Mouse (Mus musculus): ENCODE data around the gene Tgds. TPM values are rescaled to one million over a fixed set of nuclear protein-coding genes. Genes with fewer than 3 reads are reported as not detected.
"Not testable (repeated sequence)": the region's sequence is repeated elsewhere in the genome, so short reads cannot be mapped to it uniquely, and the experiment has no call there.

Gene Tgds
- polyA plus RNA-seq, 1 experiment from 2014 or later = 23.4 TPM

- H3K4me3 ChIP-seq = no peak overlapping the region
- no peaks in the 10 kb centered on the region for H3K9me3 ChIP-seq
- H3K4me2 ChIP-seq (replicated peaks) = no peak overlapping the region
- no peak overlapping the region for H3K27ac ChIP-seq (replicated peaks)
- H3K27me3 ChIP-seq = no peaks in the 10 kb centered on the region
- H3K9ac ChIP-seq (replicated peaks) = no peak overlapping the region
- 77% methylated on average over 10 of the region's 10 CpGs for WGBS
- no peaks in the 10 kb centered on the region for H3K4me1 ChIP-seq
- ATAC-seq (replicated peaks) = peak; percentile 55
- H3K36me3 ChIP-seq = peaks cover 12% of the 10 kb centered on the region
Observed at GRCm38 (mm10) chr14:118156740-118157139, 24.2 kb upstream of the Tgds start.

GRCm38 (mm10) chr14:118156056-118156455 lies 23.5 kb upstream of the Tgds start:
- 0 out of 2 replicates have a peak, but pooled peaks have one; percentile 3 for ATAC-seq (replicated peaks)
- H3K4me2 ChIP-seq (replicated peaks); H3K4me3 ChIP-seq; H3K27ac ChIP-seq (replicated peaks); H3K9me3 ChIP-seq; H3K4me1 ChIP-seq; H3K27me3 ChIP-seq; H3K9ac ChIP-seq (replicated peaks): not testable (repeated sequence)
- WGBS = 89% methylated on average over 16 of the region's 16 CpGs
- H3K36me3 ChIP-seq = peaks cover 12% of the 10 kb centered on the region

GRCm38 (mm10) chr14:118152294-118152651 lies 19.7 kb upstream of the Tgds start:
- H3K36me3 ChIP-seq = no peaks in the 10 kb centered on the region
- WGBS = 93% methylated on average over 8 of the region's 8 CpGs
- no peak for ATAC-seq (replicated peaks)
- H3K27ac ChIP-seq (replicated peaks) = no peak overlapping the region
- H3K27me3 ChIP-seq = no peaks in the 10 kb centered on the region
- H3K9ac ChIP-seq (replicated peaks) = no peak overlapping the region
- H3K4me3 ChIP-seq = no peak overlapping the region
- H3K4me1 ChIP-seq = no peaks in the 10 kb centered on the region
- H3K9me3 ChIP-seq = no peaks in the 10 kb centered on the region
- no peak overlapping the region for H3K4me2 ChIP-seq (replicated peaks)

GRCm38 (mm10) chr14:118151651-118152293 lies 19.2 kb upstream of the Tgds start:
- 74% methylated on average over 5 of the region's 5 CpGs for WGBS
- ATAC-seq (replicated peaks) = no peak
- H3K9me3 ChIP-seq = no peaks in the 10 kb centered on the region

GRCm38 (mm10) chr14:118150656-118151551 lies 18.3 kb upstream of the Tgds start:
- H3K36me3 ChIP-seq = no peaks in the 10 kb centered on the region
- WGBS = 89% methylated on average over 26 of the region's 26 CpGs
- no peaks in the 10 kb centered on the region for H3K9me3 ChIP-seq

More at GRCm38 (mm10) chr14:118151651-118152293, 19.2 kb upstream of the Tgds start:
- no peaks in the 10 kb centered on the region for H3K4me1 ChIP-seq
- no peak overlapping the region for H3K4me3 ChIP-seq
- H3K4me2 ChIP-seq (replicated peaks) = no peak overlapping the region
- H3K9ac ChIP-seq (replicated peaks) = no peak overlapping the region
- H3K27ac ChIP-seq (replicated peaks) = no peak overlapping the region
- H3K27me3 ChIP-seq = no peaks in the 10 kb centered on the region
- no peaks in the 10 kb centered on the region for H3K36me3 ChIP-seq

GRCm38 (mm10) chr14:118148554-118148953 lies 16.0 kb upstream of the Tgds start:
- 90% methylated on average over 10 of the region's 10 CpGs for WGBS
- Histone ChIP-seq H3K36me3 (no peaks in the 10 kb centered on the region), H3K9ac (replicated peaks) (no peak overlapping the region), H3K9me3 (no peaks in the 10 kb centered on the region), H3K27me3 (no peaks in the 10 kb centered on the region), H3K4me2 (replicated peaks) (no peak overlapping the region), H3K4me1 (no peaks in the 10 kb centered on the region), H3K27ac (replicated peaks) (no peak overlapping the region), H3K4me3 (no peak overlapping the region)
- no peak for ATAC-seq (replicated peaks)

More at GRCm38 (mm10) chr14:118150656-118151551, 18.3 kb upstream of the Tgds start:
- Histone ChIP-seq H3K4me3 (no peak overlapping the region), H3K4me2 (replicated peaks) (no peak overlapping the region), H3K27ac (replicated peaks) (no peak overlapping the region), H3K9ac (replicated peaks) (no peak overlapping the region), H3K4me1 (no peaks in the 10 kb centered on the region), H3K27me3 (no peaks in the 10 kb centered on the region)
- ATAC-seq (replicated peaks) = no peak

GRCm38 (mm10) chr14:118148046-118148445 lies 15.5 kb upstream of the Tgds start:
- no peaks in the 10 kb centered on the region for H3K27me3 ChIP-seq
- no peak overlapping the region for H3K4me3 ChIP-seq
- no peaks in the 10 kb centered on the region for H3K9me3 ChIP-seq
- no peaks in the 10 kb centered on the region for H3K4me1 ChIP-seq
- no peak overlapping the region for H3K4me2 ChIP-seq (replicated peaks)
- no peak overlapping the region for H3K27ac ChIP-seq (replicated peaks)
- no peak overlapping the region for H3K9ac ChIP-seq (replicated peaks)
- WGBS = 91% methylated on average over 13 of the region's 13 CpGs
- no peak for ATAC-seq (replicated peaks)
- H3K36me3 ChIP-seq = no peaks in the 10 kb centered on the region

GRCm38 (mm10) chr14:118142283-118142682 lies 9.7 kb upstream of the Tgds start:
- no peak for ATAC-seq (replicated peaks)
- H3K4me1 ChIP-seq = peaks cover 10% of the 10 kb centered on the region
- H3K27me3 ChIP-seq = no peaks in the 10 kb centered on the region
- no peaks in the 10 kb centered on the region for H3K9me3 ChIP-seq
- WGBS = 95% methylated on average over 5 of the region's 5 CpGs
- H3K4me2 ChIP-seq (replicated peaks) = no peak overlapping the region
- H3K4me3 ChIP-seq = no peak overlapping the region
- H3K36me3 ChIP-seq = 0 out of 2 replicates have a peak, but pooled peaks cover 8% of the 10 kb centered on the region
- H3K9ac ChIP-seq (replicated peaks) = no peak overlapping the region
- no peak overlapping the region for H3K27ac ChIP-seq (replicated peaks)

GRCm38 (mm10) chr14:118137487-118137886 lies 4.9 kb upstream of the Tgds start:
- Histone ChIP-seq H3K4me3 (peak overlapping the region; percentile 89), H3K36me3 (0 out of 2 replicates have a peak, but pooled peaks cover 8% of the 10 kb centered on the region), H3K9ac (replicated peaks) (peak overlapping the region; percentile 90), H3K4me2 (replicated peaks) (peak overlapping the region; percentile 78), H3K9me3 (no peaks in the 10 kb centered on the region), H3K4me1 (peaks cover 19% of the 10 kb centered on the region), H3K27ac (replicated peaks) (peak overlapping the region; percentile 54), H3K27me3 (no peaks in the 10 kb centered on the region)
- WGBS = under 1% methylated on average over 13 of the region's 13 CpGs
- ATAC-seq (replicated peaks) = peak; percentile 23

GRCm38 (mm10) chr14:118136744-118137452 lies 4.3 kb upstream of the Tgds start, which contains the start of gene Gpr180:
Gene Gpr180 (plus strand): TSS chr14:118137158.
- Histone ChIP-seq H3K27ac (replicated peaks) (peak within 1 kb of the TSS; percentile 74), H3K27me3 (no peaks in the 10 kb centered on the region), H3K4me1 (peaks cover 21% of the 10 kb centered on the region), H3K4me2 (replicated peaks) (peak within 1 kb of the TSS; percentile 78), H3K4me3 (peak within 1 kb of the TSS; percentile 89), H3K9ac (replicated peaks) (peak within 1 kb of the TSS; percentile 90), H3K9me3 (no peaks in the 10 kb centered on the region), H3K36me3 (0 out of 2 replicates have a peak, but pooled peaks cover 8% of the 10 kb centered on the region)
- peak; percentile 98 for ATAC-seq (replicated peaks)
- WGBS = under 1% methylated on average over 71 of the region's 77 CpGs

- Histone ChIP-seq H3K9ac (replicated peaks) (peak overlapping the region; percentile 78), H3K4me3 (peak overlapping the region; percentile 68), H3K27ac (replicated peaks) (peak overlapping the region; percentile 46; the same call in 1 of the 2 replicates), H3K9me3 (no peaks in the 10 kb centered on the region), H3K4me1 (peaks cover 22% of the 10 kb centered on the region), H3K4me2 (replicated peaks) (peak overlapping the region; percentile 79), H3K27me3 (no peaks in the 10 kb centered on the region), H3K36me3 (peaks cover 8% of the 10 kb centered on the region)
- peak; percentile 21 for ATAC-seq (replicated peaks)
- WGBS = 12% methylated on average over 21 of the region's 21 CpGs
Observed at GRCm38 (mm10) chr14:118131931-118132641, 469 bp downstream of the Tgds start.

All from forebrain, embryonic 15.5 days (tissue).